Mouse (Mus musculus) thymus, postnatal 4 days (tissue): ENCODE results near the gene Uimc1.

Experiments
- DNase-seq: peaks from one replicate; pipeline ENCODE4 v3.0.0; 2021

Uimc1 gene

GRCm38 (mm10) chr13:55099726-55100478 lies at the start of gene Uimc1:
Gene Uimc1, minus strand, starts transcription at chr13:55100300.
- DNase-seq, result peak; percentile 91

- DNase-seq, result no peak
Observed at GRCm38 (mm10) chr13:55140271-55140670, 40.2 kb upstream of the Uimc1 start.

GRCm38 (mm10) chr13:55135382-55135781 lies 35.3 kb upstream of the Uimc1 start:
- DNase-seq, result no peak

GRCm38 (mm10) chr13:55133448-55133847 lies 33.3 kb upstream of the Uimc1 start, which contains the start of gene Gm17617:
Gene Gm17617, minus strand, starts transcription at chr13:55133548.
- no peak for DNase-seq

GRCm38 (mm10) chr13:55124903-55125302 lies 24.8 kb upstream of the Uimc1 start:
- DNase-seq, result no peak

GRCm38 (mm10) chr13:55114375-55114774 lies 14.3 kb upstream of the Uimc1 start:
- DNase-seq, result no peak

- DNase-seq, result no peak
Observed at GRCm38 (mm10) chr13:55107694-55108093, 7.6 kb upstream of the Uimc1 start.

- no peak for DNase-seq
Observed at GRCm38 (mm10) chr13:55107116-55107515, 7.0 kb upstream of the Uimc1 start.

GRCm38 (mm10) chr13:55105953-55106691 lies 6.0 kb upstream of the Uimc1 start:
- DNase-seq, result peak; percentile 20

- peak; percentile 99 for DNase-seq
Observed at GRCm38 (mm10) chr13:55105045-55105952, 5.2 kb upstream of the Uimc1 start, which contains the start of gene Zfp346. Gene Zfp346, plus strand, starts transcription at chr13:55105311.

- no peak for DNase-seq
Observed at GRCm38 (mm10) chr13:55103351-55103750, 3.3 kb upstream of the Uimc1 start.

GRCm38 (mm10) chr13:55102366-55102765 lies 2.3 kb upstream of the Uimc1 start:
- DNase-seq, result no peak

GRCm38 (mm10) chr13:55101627-55102026 lies 1.5 kb upstream of the Uimc1 start:
- DNase-seq, result no peak

- DNase-seq, result peak; percentile 50
Observed at GRCm38 (mm10) chr13:55099066-55099725, 904 bp downstream of the Uimc1 start.

GRCm38 (mm10) chr13:55097841-55098240 lies 2.3 kb downstream of the Uimc1 start:
- peak; percentile 42 for DNase-seq

GRCm38 (mm10) chr13:55092588-55092987 lies 7.5 kb downstream of the Uimc1 start:
- DNase-seq, result no peak

GRCm38 (mm10) chr13:55075597-55075996 lies 24.5 kb downstream of the Uimc1 start:
- no peak for DNase-seq

GRCm38 (mm10) chr13:55071322-55071721 lies 28.8 kb downstream of the Uimc1 start:
- no peak for DNase-seq

GRCm38 (mm10) chr13:55069719-55070118 lies 30.4 kb downstream of the Uimc1 start:
- no peak for DNase-seq

GRCm38 (mm10) chr13:55063276-55063675 lies 36.8 kb downstream of the Uimc1 start:
- no peak for DNase-seq

- peak; percentile 52 for DNase-seq
Observed at GRCm38 (mm10) chr13:55058042-55058441, 42.1 kb downstream of the Uimc1 start.

- DNase-seq, result no peak
Observed at GRCm38 (mm10) chr13:55047706-55048105, 52.4 kb downstream of the Uimc1 start.
